Mouse (Mus musculus) heart, postnatal 14 days (tissue): ENCODE data around the gene Slc9a3r2. TPM values are rescaled to one million over a fixed set of nuclear protein-coding genes. Genes with fewer than 3 reads are reported as not detected.
A peak's percentile ranks its signal among the peaks of the same experiment; 100 is the strongest.
"Not testable (repeated sequence)": the region's sequence is repeated elsewhere in the genome, so short reads cannot be mapped to it uniquely, and the experiment has no call there.

Source experiments
- DNase-seq, 2 experiments: peaks; one replicate each; pipeline ENCODE4 v3.0.0; 2021 to 2022
- intact Hi-C: fragments of 180-260 bp; cut with DNase I; formaldehyde crosslinking; loops from one replicate; pipeline ENCODE4 v1.15.1; 2025
- total RNA-seq, 2 experiments: library from RNA; stranded (reverse); gene quantifications; 2 replicates each; pipeline ENCODE4 v1.2.3; 2021

Slc9a3r2 gene
- total RNA-seq, 2 experiments from 2014 or later = 134 TPM

GRCm38 (mm10) chr17:24669545-24670245 lies 19.6 kb upstream of the Slc9a3r2 start, which contains the start of gene Zfp598:
Zfp598 (plus strand) TSS chr17:24669687.
- DNase-seq = peak; percentile 98 to 99
- intact Hi-C loops = loop anchor here (2.0 kb wide), 1 partner anchor 23 kb away; no protein-coding TSS in a partner anchor

- DNase-seq, intact Hi-C loops: not testable (repeated sequence)
Observed at GRCm38 (mm10) chr17:24669214-24669544, 19.1 kb upstream of the Slc9a3r2 start.

- intact Hi-C loops = no loop called here
- peak; percentile 53 to 63 for DNase-seq
Observed at GRCm38 (mm10) chr17:24667416-24667815, 17.3 kb upstream of the Slc9a3r2 start.

- intact Hi-C loops, DNase-seq: not testable (repeated sequence)
Observed at GRCm38 (mm10) chr17:24667011-24667410, 16.9 kb upstream of the Slc9a3r2 start.

- DNase-seq = peak; percentile 23 to 34
- intact Hi-C loops = no loop called here
Observed at GRCm38 (mm10) chr17:24658017-24658758, 8.1 kb upstream of the Slc9a3r2 start, which contains the start of gene Npw. Npw (minus strand) TSS chr17:24658457.

- DNase-seq = no peak
- intact Hi-C loops = loop anchor here (1.0 to 5.0 kb wide), 3 partner anchors 27 to 116 kb away; no protein-coding TSS in a partner anchor
Observed at GRCm38 (mm10) chr17:24654969-24655368, 4.8 kb upstream of the Slc9a3r2 start.

- DNase-seq = peak; percentile 80 to 88
Observed at GRCm38 (mm10) chr17:24653967-24654710, 4.0 kb upstream of the Slc9a3r2 start.

GRCm38 (mm10) chr17:24651835-24652234 lies 1.7 kb upstream of the Slc9a3r2 start:
- intact Hi-C loops = loop anchor here (2.0 to 5.0 kb wide), 2 partner anchors 19 to 35 kb away; partner anchors contain the start of genes Nthl1 and Tsc2
- DNase-seq = no peak

More at GRCm38 (mm10) chr17:24653967-24654710, 4.0 kb upstream of the Slc9a3r2 start:
- intact Hi-C loops = loop anchor here (1.0 to 5.0 kb wide), 3 partner anchors 26 to 115 kb away; no protein-coding TSS in a partner anchor

- intact Hi-C loops = loop anchor here (2.0 to 5.0 kb wide), 2 partner anchors 18 to 33 kb away; partner anchors contain the start of genes Nthl1 and Tsc2
- no peak for DNase-seq
Observed at GRCm38 (mm10) chr17:24650766-24651165, 639 bp upstream of the Slc9a3r2 start.

- peak; percentile 71 to 74 for DNase-seq
- intact Hi-C loops = loop anchor here (2.0 to 5.0 kb wide), 2 partner anchors 17 to 32 kb away; partner anchors contain the start of genes Nthl1 and Tsc2
Observed at GRCm38 (mm10) chr17:24649581-24650069, 502 bp downstream of the Slc9a3r2 start.

GRCm38 (mm10) chr17:24648731-24649377 lies 1.3 kb downstream of the Slc9a3r2 start:
- intact Hi-C loops = no loop called here

GRCm38 (mm10) chr17:24647493-24647892 lies 2.6 kb downstream of the Slc9a3r2 start:
- DNase-seq = peak in 1 of 2 experiments; percentile 19

More at GRCm38 (mm10) chr17:24648731-24649377, 1.3 kb downstream of the Slc9a3r2 start:
- DNase-seq = no peak

GRCm38 (mm10) chr17:24646381-24646780 lies 3.7 kb downstream of the Slc9a3r2 start:
- no peak for DNase-seq
- intact Hi-C loops = no loop called here

More at GRCm38 (mm10) chr17:24647493-24647892, 2.6 kb downstream of the Slc9a3r2 start:
- intact Hi-C loops = no loop called here

- peak in 1 of 2 experiments; percentile 53 for DNase-seq
- intact Hi-C loops = no loop called here
Observed at GRCm38 (mm10) chr17:24645916-24646315, 4.2 kb downstream of the Slc9a3r2 start.

- DNase-seq = peak; percentile 60 to 74
- intact Hi-C loops = no loop called here
Observed at GRCm38 (mm10) chr17:24644875-24645721, 5.0 kb downstream of the Slc9a3r2 start.

GRCm38 (mm10) chr17:24644030-24644715 lies 6.0 kb downstream of the Slc9a3r2 start:
- peak; percentile 47 to 48 for DNase-seq
- intact Hi-C loops = no loop called here

GRCm38 (mm10) chr17:24642791-24643343 lies 7.3 kb downstream of the Slc9a3r2 start:
- DNase-seq = no peak
- intact Hi-C loops = no loop called here

- intact Hi-C loops = no loop called here
- DNase-seq = no peak
Observed at GRCm38 (mm10) chr17:24641944-24642343, 8.2 kb downstream of the Slc9a3r2 start.
